Mouse (Mus musculus) small intestine, adult 2 months (tissue): Measurements from ENCODE around the gene Ostf1.

Source experiments
- CTCF ChIP-seq: fragments of 200-500 bp; IDR thresholded peaks from 2 replicates; pipeline ENCODE4 v1.5.1; 2012; ENCODE audit warnings: low read depth, mild to moderate bottlenecking, control low read depth, inconsistent platforms, low read length, moderate library complexity, mixed read lengths; ENCODE audit not compliant: insufficient replicate concordance, insufficient read length; ENCODE audit errors: extremely low read depth
- POLR2A ChIP-seq: fragments of 200-500 bp; IDR thresholded peaks from 2 replicates; pipeline ENCODE4 v1.6.1; 2012; ENCODE audit warnings: low read depth, mild to moderate bottlenecking, control low read depth, inconsistent platforms, low read length, moderate library complexity

GRCm38 (mm10) chr19:18608975-18609374 is 22.6 kb downstream of the Ostf1 start:
- TF ChIP-seq POLR2A: no peak
- no peak for TF ChIP-seq CTCF
